Mouse (Mus musculus) duodenum, adult 2 months (tissue): Measurements from ENCODE around the gene Olfr103. TPM values are rescaled to one million over a fixed set of nuclear protein-coding genes. Genes with fewer than 3 reads are reported as not detected.

Experiments used
- polyA plus RNA-seq: library from polyadenylated mRNA; depleted of rRNA; stranded (reverse); fragments of >200 nt; gene quantifications from 2 replicates; pipeline ENCODE4 v1.2.3, GENCODE M21; 2012; ENCODE audit warnings: low replicate concordance; rRNA removed

Gene Olfr103
- not detected in 2 replicates for polyA plus RNA-seq

GRCm38 (mm10) chr17:37339598-37339997, at the start of gene Olfr103:
TSS of gene Olfr103 (minus strand) at chr17:37339698.

GRCm38 (mm10) chr17:37378733-37379132, 39.2 kb upstream of the Olfr103 start, which contains the start of gene Olfr105-ps:
TSS of gene Olfr105-ps (plus strand) at chr17:37379033.

GRCm38 (mm10) chr17:37359282-37359681, 19.8 kb upstream of the Olfr103 start, which contains the start of gene Olfr104-ps:
TSS of gene Olfr104-ps (plus strand) at chr17:37359582.

GRCm38 (mm10) chr17:37316954-37317353, 22.5 kb downstream of the Olfr103 start, which contains the start of gene Olfr102:
TSS of gene Olfr102 (minus strand) at chr17:37317054.

GRCm38 (mm10) chr17:37304213-37304612, 35.3 kb downstream of the Olfr103 start, which contains the start of gene Olfr101:
TSS of gene Olfr101 (minus strand) at chr17:37304313.

Other genes starting within 250 kb of the Olfr103 start
- gene Olfr91, start 241.4 kb downstream of the Olfr103 start, polyA plus RNA-seq, result not detected in 2 replicates
- gene Olfr92, start 219.6 kb downstream of the Olfr103 start, polyA plus RNA-seq, result not detected in 2 replicates
- gene Olfr93, start 178.2 kb downstream of the Olfr103 start, polyA plus RNA-seq, result not detected in 2 replicates
- gene Ubd, start 145.8 kb downstream of the Olfr103 start, polyA plus RNA-seq, result 0.11 TPM in 1 of 2 replicates, not detected in the other
- not detected in 2 replicates for gene Olfr94, start 138.7 kb downstream of the Olfr103 start, polyA plus RNA-seq
- not detected in 2 replicates for gene Olfr95, start 126.6 kb downstream of the Olfr103 start, polyA plus RNA-seq
- not detected in 2 replicates for gene Olfr96, start 119.6 kb downstream of the Olfr103 start, polyA plus RNA-seq
- not detected in 2 replicates for gene Olfr97, start 102.4 kb downstream of the Olfr103 start, polyA plus RNA-seq
- not detected in 2 replicates for gene Olfr98, start 75.9 kb downstream of the Olfr103 start, polyA plus RNA-seq
- 2.7 and 3.5 TPM in 2 replicates for gene H2-M3, start 69.5 kb downstream of the Olfr103 start, polyA plus RNA-seq
- gene Olfr99, start 56.2 kb downstream of the Olfr103 start, polyA plus RNA-seq, result not detected in 2 replicates
- not detected in 2 replicates for gene Olfr101, start 35.4 kb downstream of the Olfr103 start, polyA plus RNA-seq
- not detected in 2 replicates for gene Olfr102, start 22.6 kb downstream of the Olfr103 start, polyA plus RNA-seq
- not detected in 2 replicates for gene Olfr104-ps, start 19.9 kb upstream of the Olfr103 start, polyA plus RNA-seq
- gene Olfr105-ps, start 39.3 kb upstream of the Olfr103 start, polyA plus RNA-seq, result not detected in 2 replicates
- not detected in 2 replicates for gene Olfr106-ps, start 50.7 kb upstream of the Olfr103 start, polyA plus RNA-seq
- gene Olfr107, start 59.5 kb upstream of the Olfr103 start, polyA plus RNA-seq, result not detected in 2 replicates
- not detected in 2 replicates for gene Olfr108, start 105.8 kb upstream of the Olfr103 start, polyA plus RNA-seq
- not detected in 2 replicates for gene Olfr109, start 119.2 kb upstream of the Olfr103 start, polyA plus RNA-seq
- 0.08 TPM in 1 of 2 replicates, not detected in the other for gene H2-M2, start 143.9 kb upstream of the Olfr103 start, polyA plus RNA-seq
- not detected in 2 replicates for gene Olfr110, start 152.8 kb upstream of the Olfr103 start, polyA plus RNA-seq
- not detected in 2 replicates for gene Olfr111, start 168.3 kb upstream of the Olfr103 start, polyA plus RNA-seq
- gene Olfr112, start 229.8 kb upstream of the Olfr103 start, polyA plus RNA-seq, result not detected in 2 replicates
- not detected in 2 replicates for gene Olfr113, start 238.0 kb upstream of the Olfr103 start, polyA plus RNA-seq